Mouse (Mus musculus) urinary bladder, postnatal 4 days (tissue): ENCODE data around the gene Grin3b.
"Not testable (repeated sequence)": the region's sequence is repeated elsewhere in the genome, so short reads cannot be mapped to it uniquely, and the experiment has no call there.

Experiments
- DNase-seq, 2 experiments: peaks; one replicate each; pipeline ENCODE4 v3.0.0; 2021 to 2022; ENCODE audit warnings: low spot score in 2 of 2

Gene Grin3b

GRCm38 (mm10) chr10:79936284-79936910 lies 34.1 kb upstream of the Grin3b start:
- no peak for DNase-seq

DNA sequence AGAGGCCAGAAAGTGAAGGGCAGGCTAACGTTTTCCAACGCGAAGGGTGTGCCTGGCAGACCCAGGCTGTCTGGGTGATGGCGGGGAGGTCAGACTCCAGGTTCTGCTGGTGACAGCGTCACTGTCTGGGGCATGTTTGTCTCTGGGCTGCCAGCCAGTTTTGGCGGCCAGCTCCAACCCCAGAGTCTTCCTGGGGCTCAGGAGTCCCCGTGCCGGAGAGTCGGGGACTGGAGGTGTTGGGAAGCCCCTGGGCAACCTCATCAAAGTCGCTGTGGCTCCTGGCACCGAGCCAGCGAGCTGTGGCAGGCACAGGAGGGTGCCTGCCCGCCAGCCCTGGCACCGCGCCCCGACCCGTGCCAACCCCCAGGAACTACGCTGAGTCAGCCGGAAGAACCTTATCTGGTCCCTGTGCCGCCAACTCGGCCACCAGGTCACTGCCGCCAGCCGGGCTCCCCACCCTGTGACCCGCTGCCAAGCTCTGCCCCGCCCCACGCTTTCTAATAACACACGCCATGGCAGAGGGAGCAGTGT lies 33.5 kb upstream of the Grin3b start:
- DNase-seq, result peak; percentile 78

DNA sequence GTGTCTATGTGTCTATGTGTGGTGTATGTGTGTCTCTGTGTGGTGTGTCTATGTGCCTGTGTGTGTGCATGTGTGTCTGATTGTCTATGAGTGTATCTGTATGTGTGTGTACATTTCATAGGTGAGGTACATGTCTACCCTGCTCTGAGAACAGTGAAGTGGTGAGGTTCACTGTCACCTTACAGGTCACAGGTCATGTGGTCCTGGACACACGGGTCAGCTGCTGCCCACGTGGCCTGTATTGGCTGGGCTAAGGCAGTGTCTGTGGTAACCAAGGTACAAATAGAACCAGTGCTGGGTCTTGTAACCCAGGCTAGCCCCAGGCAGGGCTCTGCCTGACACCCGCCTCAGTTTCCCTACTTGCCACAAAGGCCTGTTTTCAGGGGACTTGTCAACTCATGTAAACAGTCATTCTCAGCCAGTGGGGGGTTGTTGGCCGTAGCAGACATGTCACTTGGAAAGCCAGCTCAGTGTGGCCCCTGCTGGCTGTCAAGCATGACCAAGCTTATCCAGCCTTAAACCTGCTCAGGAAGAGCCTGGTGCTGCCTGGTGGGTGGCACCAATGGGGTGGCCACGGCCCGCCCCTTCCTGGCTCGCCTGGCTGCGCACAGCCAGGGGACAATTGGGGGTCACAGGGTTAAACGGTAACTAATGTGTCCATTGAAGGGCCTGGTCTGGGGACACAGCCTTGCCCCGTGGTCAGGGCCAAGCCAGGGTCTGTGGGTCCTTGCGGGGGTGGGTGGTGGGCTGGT lies 32.6 kb upstream of the Grin3b start:
- no peak for DNase-seq

DNA sequence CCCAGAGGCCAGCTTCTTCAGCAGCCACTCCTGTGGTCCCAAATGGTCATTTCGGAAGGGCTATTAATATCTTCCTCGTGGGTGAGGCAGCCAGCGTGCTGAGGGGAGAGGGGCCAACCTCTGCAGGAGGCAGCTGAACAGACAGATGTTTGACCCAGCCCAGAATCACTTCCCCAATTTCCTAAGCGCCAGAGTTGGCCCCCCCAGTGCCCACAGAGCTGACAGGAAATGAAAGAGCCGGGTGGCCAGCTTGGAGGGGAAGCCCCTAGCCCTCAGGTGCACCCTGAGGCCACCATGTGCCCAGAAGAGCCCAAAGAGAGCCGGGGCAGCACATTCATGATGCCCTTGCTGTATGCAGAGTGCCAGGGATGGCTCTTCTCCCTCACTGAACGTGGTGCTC lies 29.8 kb upstream of the Grin3b start:
- no peak for DNase-seq

DNA sequence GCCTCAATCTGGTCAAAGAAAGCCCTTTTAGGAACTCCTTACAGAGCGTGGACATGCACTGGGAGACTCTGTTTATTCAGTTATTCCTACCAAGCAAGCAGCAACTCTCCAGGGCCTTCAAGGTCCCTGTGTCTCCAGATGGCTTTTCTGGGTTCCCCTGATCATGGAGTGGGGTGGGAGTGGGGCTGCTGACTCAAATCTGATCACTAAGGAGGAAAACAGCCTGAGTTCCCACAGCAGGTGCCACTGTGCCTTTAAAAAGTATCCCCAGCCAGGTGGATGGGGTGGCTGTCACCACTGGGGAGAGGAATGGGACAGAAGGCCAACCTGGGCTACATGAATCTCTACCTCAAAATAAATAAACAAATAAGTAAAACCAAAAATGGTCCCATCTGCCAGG lies 27.5 kb upstream of the Grin3b start:
- no peak for DNase-seq

GRCm38 (mm10) chr10:79943471-79943901 lies 27.0 kb upstream of the Grin3b start:
- no peak for DNase-seq

DNA sequence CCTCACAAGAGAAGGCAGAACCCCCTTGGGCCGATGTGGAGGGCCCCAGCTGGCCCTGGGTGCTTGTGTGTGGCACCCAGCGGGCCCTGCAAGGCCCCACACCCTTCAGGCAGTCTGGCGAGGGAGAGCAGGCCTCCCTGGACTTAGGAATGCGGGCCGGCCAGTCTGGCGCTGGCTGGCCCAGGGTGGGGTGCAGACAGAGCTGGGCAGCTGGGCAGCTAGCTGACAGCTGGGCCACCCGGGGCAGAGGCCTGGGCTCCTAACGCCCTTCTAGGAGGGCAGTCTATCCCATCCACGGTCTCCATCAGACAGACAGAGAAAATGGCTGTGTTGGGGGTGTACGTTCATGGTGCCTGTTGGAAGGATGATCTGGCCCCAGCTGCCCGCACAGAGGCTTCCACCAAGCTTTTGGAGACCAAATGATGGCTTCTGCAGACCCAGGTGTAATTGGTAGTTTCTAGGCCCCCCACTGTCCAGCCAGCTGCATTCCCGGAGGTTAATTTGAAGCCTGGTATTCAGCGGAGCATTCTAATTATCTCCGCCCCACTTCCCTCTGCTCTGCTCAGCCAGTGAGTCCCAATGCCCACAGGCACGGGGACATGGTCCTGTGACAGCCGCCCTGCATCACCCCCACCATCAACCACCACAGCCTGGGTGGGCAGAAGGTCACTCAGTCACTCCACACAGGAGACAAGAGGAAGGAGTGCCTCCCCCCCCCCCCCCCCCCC lies 24.8 kb upstream of the Grin3b start:
- peak in 1 of 2 experiments; percentile 53 for DNase-seq

- DNase-seq, result no peak
Measured at GRCm38 (mm10) chr10:79946752-79947322, 23.7 kb upstream of the Grin3b start.

GRCm38 (mm10) chr10:79947502-79947901 lies 23.0 kb upstream of the Grin3b start:
- no peak for DNase-seq

GRCm38 (mm10) chr10:79949873-79950272 lies 20.6 kb upstream of the Grin3b start:
- DNase-seq, result no peak

DNA sequence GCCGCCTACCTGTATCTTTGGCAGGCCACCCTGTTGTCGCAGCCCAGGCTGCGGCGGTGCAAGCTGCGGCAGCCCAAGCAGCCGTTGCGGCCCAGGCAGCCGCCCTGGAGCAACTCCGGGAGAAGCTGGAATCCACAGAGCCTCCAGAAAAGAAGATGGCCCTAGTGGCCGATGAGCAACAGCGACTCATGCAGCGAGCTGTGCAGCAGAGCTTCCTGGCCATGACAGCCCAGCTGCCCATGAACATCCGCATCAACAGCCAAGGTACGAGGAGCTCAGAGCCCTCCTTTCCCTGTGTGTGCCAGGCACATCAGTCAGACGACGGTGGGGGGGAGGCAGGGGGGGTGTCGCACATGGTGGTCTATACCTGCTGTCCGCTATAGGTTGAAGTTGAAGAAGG lies 19.9 kb upstream of the Grin3b start:
- no peak for DNase-seq

DNA sequence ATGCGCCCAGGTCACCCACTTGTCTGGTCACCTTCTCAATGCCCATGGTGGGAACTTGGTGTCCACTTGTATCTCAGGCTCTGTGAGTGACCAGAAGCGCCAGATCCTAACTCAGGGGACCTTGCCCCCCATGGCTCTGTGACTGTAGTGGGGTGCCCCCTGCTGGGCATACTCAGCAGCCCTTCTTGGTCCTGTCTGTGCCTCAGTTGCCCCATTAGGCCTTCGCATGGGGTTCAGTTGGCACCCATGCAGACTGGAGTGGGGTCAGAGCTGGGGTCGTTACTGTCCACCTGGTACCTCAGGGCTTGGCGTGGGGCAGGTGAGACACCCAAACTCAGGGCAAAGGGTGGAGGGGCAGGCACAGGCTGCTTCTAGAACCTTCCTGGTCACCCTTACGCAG lies 16.6 kb upstream of the Grin3b start:
- no peak for DNase-seq

DNA sequence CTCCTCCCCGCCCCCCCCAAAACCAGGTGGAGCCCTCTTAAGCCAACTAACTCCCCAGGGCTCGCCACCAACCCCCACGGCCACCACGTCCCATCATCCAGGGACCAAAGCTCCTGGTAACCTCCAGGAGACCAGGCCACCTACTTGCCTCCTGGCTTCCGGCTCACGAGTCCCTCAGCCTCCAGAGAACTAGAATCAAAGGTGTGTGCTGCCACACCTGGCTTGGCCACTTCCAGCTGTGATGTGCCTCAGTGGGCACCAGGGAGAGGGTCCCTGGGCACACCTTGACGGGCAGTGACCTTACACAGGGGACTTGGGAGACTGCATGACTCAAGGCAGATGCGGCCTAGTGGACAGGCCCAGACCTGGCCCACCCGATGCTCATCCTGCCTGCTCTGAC lies 14.8 kb upstream of the Grin3b start:
- no peak for DNase-seq

GRCm38 (mm10) chr10:79956643-79957154 lies 13.8 kb upstream of the Grin3b start:
- no peak for DNase-seq

- peak; percentile 69 to 86 for DNase-seq
Measured at GRCm38 (mm10) chr10:79958140-79958816, 12.2 kb upstream of the Grin3b start.

DNA sequence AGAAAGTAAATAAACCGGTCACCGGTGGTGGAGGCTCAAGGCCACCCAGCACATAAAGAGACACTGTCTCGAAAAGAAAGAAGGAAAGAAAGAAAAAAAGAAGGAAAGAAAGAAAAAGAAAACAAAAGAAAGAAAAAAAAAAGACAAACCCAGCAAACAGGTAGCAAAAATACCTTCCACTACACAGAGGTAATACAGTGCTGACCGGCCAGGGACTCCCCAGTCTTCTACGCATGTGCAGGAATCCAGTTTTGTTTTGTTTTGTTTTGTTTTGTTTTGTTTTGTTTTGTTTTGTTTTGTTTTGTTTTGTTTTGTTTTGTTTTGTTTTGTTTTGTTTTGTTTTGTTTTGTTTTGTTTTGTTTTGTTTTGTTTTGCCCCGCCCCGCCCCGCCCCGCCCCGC lies 11.1 kb upstream of the Grin3b start:
- DNase-seq, result not testable (repeated sequence)

GRCm38 (mm10) chr10:79959847-79960601 lies 10.5 kb upstream of the Grin3b start, which contains the start of gene Wdr18:
Gene Wdr18, plus strand, starts transcription at chr10:79960152.
- DNase-seq, result peak; percentile 98 to 99

- no peak for DNase-seq
Measured at GRCm38 (mm10) chr10:79960671-79961294, 9.7 kb upstream of the Grin3b start.

DNA sequence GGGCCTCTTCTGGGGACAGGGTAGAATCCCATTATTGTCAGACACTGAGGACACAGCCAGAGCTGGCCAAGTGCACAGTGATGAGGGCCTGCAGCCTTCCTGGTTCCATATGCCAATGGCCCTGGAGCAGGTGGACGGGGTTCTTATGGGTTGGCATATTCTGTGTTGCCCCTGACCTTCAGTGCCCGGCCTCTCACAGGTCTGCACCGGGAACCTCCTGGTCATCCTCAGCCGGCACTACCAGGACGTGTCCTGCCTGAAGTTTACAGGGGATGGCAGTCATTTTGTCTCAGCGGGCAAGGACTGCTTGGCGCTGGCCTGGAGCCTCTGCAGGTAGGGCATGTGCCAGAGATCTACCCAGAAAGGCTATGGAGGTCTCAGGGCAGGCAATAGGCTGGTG lies 5.8 kb upstream of the Grin3b start:
- no peak for DNase-seq

GRCm38 (mm10) chr10:79965325-79965724 lies 5.2 kb upstream of the Grin3b start:
- no peak for DNase-seq
